Mouse (Mus musculus): ENCODE measurements around the gene Mki67.

DNA sequence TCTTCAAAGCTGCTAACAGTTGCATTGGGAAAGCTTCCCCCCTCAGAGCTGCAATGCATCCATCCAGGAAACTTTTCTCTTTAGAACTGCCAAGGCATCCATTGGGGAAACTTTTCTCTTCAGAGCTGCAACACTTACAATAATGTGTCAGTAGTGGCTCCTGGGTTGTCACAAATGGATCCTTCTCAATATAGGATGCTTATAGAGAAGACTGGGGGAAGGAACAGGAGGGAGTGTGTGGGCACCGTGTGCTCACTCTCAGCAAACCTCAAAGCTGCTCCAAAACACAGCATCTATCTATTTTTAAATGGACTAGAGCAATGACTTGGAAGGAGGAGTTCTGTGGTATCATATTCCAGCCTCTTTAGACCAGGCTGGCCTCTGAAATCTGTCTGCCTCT, 10.5 kb upstream of the Mki67 start:
- no peak for TF ChIP-seq GATA1 (IDR thresholded peaks at IDR 0.05; ENCODE audit: low read length)
- no peak for TF ChIP-seq TAL1 (IDR thresholded peaks at IDR 0.05; ENCODE audit: low read length)

All from erythroblast, embryonic 14.5 days (primary cell).